ENCODE assay signal across 8 mouse cellular contexts in genomic region chr3:36474938-36475483, GRCm38 (mm10). TPM values are rescaled to one million over a fixed set of nuclear protein-coding genes. Genes with fewer than 3 reads are reported as not detected.
DNase-seq lines count a peak whose midpoint lies in the region; ATAC-seq lines count a peak whose summit lies in the region.

No protein-coding gene starts in this region.

- no peak for ATAC-seq in hindbrain, embryonic 15.5 days (ENCODE audit: low FRiP score, low read depth)
- no peak for ATAC-seq in stomach, embryonic 15.5 days (ENCODE audit: insufficient read depth, low FRiP score, low read depth)

- peak overlapping the region; percentile 48 for H3K9ac ChIP-seq in hindbrain, embryonic 15.5 days
- H3K9ac ChIP-seq in stomach, embryonic 15.5 days = peak overlapping the region; percentile 74

- H3K9me3 ChIP-seq in hindbrain, embryonic 15.5 days = no peaks in the 10 kb centered on the region
- no peaks in the 10 kb centered on the region for H3K9me3 ChIP-seq in megakaryocyte, embryonic 14.5 days
- H3K9me3 ChIP-seq in stomach, embryonic 15.5 days = no peaks in the 10 kb centered on the region

- WGBS in hindbrain, embryonic 15.5 days = 3% methylated on average over 24 of the region's 24 CpGs
- WGBS in stomach, embryonic 15.5 days = under 1% methylated on average over 24 of the region's 24 CpGs

- H3K27me3 ChIP-seq in hindbrain, embryonic 15.5 days = no peaks in the 10 kb centered on the region
- no peaks in the 10 kb centered on the region for H3K27me3 ChIP-seq in megakaryocyte, embryonic 14.5 days (replicated peaks)
- H3K27me3 ChIP-seq in stomach, embryonic 15.5 days (replicated peaks) = no peaks in the 10 kb centered on the region

- H3K4me1 ChIP-seq in hindbrain, embryonic 15.5 days (replicated peaks) = peaks cover 11% of the 10 kb centered on the region
- H3K4me1 ChIP-seq in megakaryocyte, embryonic 14.5 days = peaks cover 43% of the 10 kb centered on the region
- 0 out of 2 replicates have a peak, but pooled peaks cover 4% of the 10 kb centered on the region for H3K4me1 ChIP-seq in stomach, embryonic 15.5 days

- H3K27ac ChIP-seq in hindbrain, embryonic 15.5 days (replicated peaks) = peak overlapping the region; percentile 62
- peak overlapping the region; percentile 92 for H3K27ac ChIP-seq in stomach, embryonic 15.5 days

- peak; percentile 14 for DNase-seq in embryo, embryonic 10.5 days (ENCODE audit: low spot score)
- DNase-seq in embryo, embryonic 10 days (ENCODE audit: low spot score) = no peak
- peak; percentile 83 for DNase-seq in brain, adult 2 months (ENCODE audit: low read depth, low spot score)
- DNase-seq in gastrocnemius, adult 18-20 months (ENCODE audit: low spot score) = peak; percentile 61
- peak; percentile 36 to 54 for DNase-seq in left cerebral cortex, adult 8-10 months (ENCODE audit: low spot score in 2 of 2)

- peak overlapping the region; percentile 95 for H3K4me2 ChIP-seq in hindbrain, embryonic 15.5 days
- H3K4me2 ChIP-seq in stomach, embryonic 15.5 days = peak overlapping the region; percentile 84

- no peaks in the 10 kb centered on the region for H3K36me3 ChIP-seq in hindbrain, embryonic 15.5 days
- H3K36me3 ChIP-seq in megakaryocyte, embryonic 14.5 days (replicated peaks; ENCODE audit: low read length) = peaks cover 19% of the 10 kb centered on the region
- no peaks in the 10 kb centered on the region for H3K36me3 ChIP-seq in stomach, embryonic 15.5 days

- peak overlapping the region; percentile 54 for H3K4me3 ChIP-seq in hindbrain, embryonic 15.5 days
- peak overlapping the region; percentile 91 for H3K4me3 ChIP-seq in megakaryocyte, embryonic 14.5 days (replicated peaks)
- H3K4me3 ChIP-seq in stomach, embryonic 15.5 days (replicated peaks) = peak overlapping the region; percentile 83

RNA-seq across cellular contexts. Expression of gene Anxa5, which starts 0.7 kb away (rescaled TPM):
- 10 to 100 TPM; 35.6 to 47.6 TPM for total RNA-seq in gastrocnemius, adult 18-20 months (2021)
- 70.3 and 88.7 TPM in 2 replicates for polyA plus RNA-seq in hindbrain, embryonic 15.5 days (2015; fragmentation: Nextera tagmentation; extraction: Ambion mirVana)
- total RNA-seq in left cerebral cortex, adult 8-10 months (2022) = 10 to 100 TPM; 71.4 to 98.2 (median 85.5) TPM
- 55.2 and 227 TPM in 2 replicates for polyA plus RNA-seq in megakaryocyte, embryonic 14.5 days (2012; ENCODE audit: insufficient read depth, low replicate concordance)
- 291 and 311 TPM in 2 replicates for polyA plus RNA-seq in stomach, embryonic 15.5 days (2015; fragmentation: Nextera tagmentation; extraction: Ambion mirVana)

RNA-seq across cellular contexts. Expression of gene 1810062G17Rik, which starts 0.7 kb away (rescaled TPM):
- total RNA-seq in gastrocnemius, adult 18-20 months (2021) = not detected
- 0.22 TPM in 1 of 2 replicates, not detected in the other for polyA plus RNA-seq in hindbrain, embryonic 15.5 days (2015; fragmentation: Nextera tagmentation; extraction: Ambion mirVana)
- total RNA-seq in left cerebral cortex, adult 8-10 months (2022) = under 1 TPM in 1 of 4 experiments, not detected in 3; 0.50 TPM
- polyA plus RNA-seq in megakaryocyte, embryonic 14.5 days (2012; ENCODE audit: insufficient read depth, low replicate concordance) = not detected in 2 replicates
- 2.2 TPM in 2 replicates for polyA plus RNA-seq in stomach, embryonic 15.5 days (2015; fragmentation: Nextera tagmentation; extraction: Ambion mirVana)

RNA-seq across cellular contexts. Expression of gene Gm11549, which starts 46.6 kb away (rescaled TPM):
- total RNA-seq in gastrocnemius, adult 18-20 months (2021) = not detected
- polyA plus RNA-seq in hindbrain, embryonic 15.5 days (2015; fragmentation: Nextera tagmentation; extraction: Ambion mirVana) = 0.54 and 1.00 TPM in 2 replicates
- total RNA-seq in left cerebral cortex, adult 8-10 months (2022) = 10 to 100 TPM; 24.5 to 30.0 (median 28.1) TPM
- polyA plus RNA-seq in megakaryocyte, embryonic 14.5 days (2012; ENCODE audit: insufficient read depth, low replicate concordance) = not detected in 2 replicates
- 0.18 and 0.19 TPM in 2 replicates for polyA plus RNA-seq in stomach, embryonic 15.5 days (2015; fragmentation: Nextera tagmentation; extraction: Ambion mirVana)
